7 mouse cellular contexts compared by ENCODE assay signal in genomic region chr14:105074376-105074775, GRCm38 (mm10).
"Had no signal": no experiment of that assay in that cellular context is flagged by ENCODE, and none has a peak within 500 bp of the region (broad histone marks: within the 10 kb centered on the region; RNA-seq: fewer than 3 reads in every experiment).

No protein-coding gene starts in this region.

- DNase-seq: lung, adult 2 months; lung, postnatal 14 days; lung, postnatal 36 days; right cerebral cortex, postnatal 14 days; thymus, adult 2 months; thymus, postnatal 25 days; thymus, postnatal 4 days had no signal
